In genomic region chr16:22009099-22009584, GRCm38 (mm10) we compare ENCODE assay signal across 8 mouse cellular contexts. TPM values are rescaled to one million over a fixed set of nuclear protein-coding genes. Genes with fewer than 3 reads are reported as not detected.
DNase-seq lines count a peak whose midpoint lies in the region; ATAC-seq lines count a peak whose summit lies in the region.

Gene Senp2 (plus strand): TSS chr16:22009484.

- DNase-seq in adrenal gland, adult 18-20 months (ENCODE audit: low spot score in 2 of 2): peak; percentile 99
- peak; percentile 100 for DNase-seq in embryo, embryonic 11 days
- DNase-seq in gastrocnemius, postnatal 25 days: peak; percentile 100
- DNase-seq in intestine, embryonic 14.5 days (ENCODE audit: low spot score): peak; percentile 99
- DNase-seq in left cerebral cortex, postnatal 14 days (ENCODE audit: low spot score in 2 of 2): peak; percentile 100
- DNase-seq in mesoderm, embryonic 11.5 days (ENCODE audit: low read depth, low spot score): peak; percentile 100
- peak; percentile 100 for DNase-seq in right cerebral cortex, postnatal 36 days (ENCODE audit: low spot score in 2 of 2)
- peak; percentile 100 for DNase-seq in yolk sac, embryonic 10.5 days (ENCODE audit: low spot score)

- no peaks in the 10 kb centered on the region for H3K27me3 ChIP-seq in intestine, embryonic 14.5 days (replicated peaks; ENCODE audit: control insufficient read depth, insufficient read depth, low read length)

- H3K4me1 ChIP-seq in intestine, embryonic 14.5 days (replicated peaks; ENCODE audit: control insufficient read depth, insufficient read depth, low read length): peaks cover 5% of the 10 kb centered on the region

- intact Hi-C loops in left cerebral cortex, postnatal 14 days (cut with DNase I): loop anchor here (5.0 kb wide), 1 partner anchor 172 kb away; no protein-coding TSS in a partner anchor

- H3K9ac ChIP-seq in intestine, embryonic 14.5 days (ENCODE audit: low read length): peak within 1 kb of the TSS; percentile 86

- H3K27ac ChIP-seq in intestine, embryonic 14.5 days (ENCODE audit: low read depth): peak within 1 kb of the TSS; percentile 71

- H3K4me2 ChIP-seq in intestine, embryonic 14.5 days (ENCODE audit: low read length): peak within 1 kb of the TSS; percentile 78

- H3K36me3 ChIP-seq in intestine, embryonic 14.5 days (ENCODE audit: control insufficient read depth, insufficient read depth, low read length): 0 out of 2 replicates have a peak, but pooled peaks cover 2% of the 10 kb centered on the region

- peak; percentile 99 for ATAC-seq in intestine, embryonic 14.5 days (replicated peaks; ENCODE audit: low FRiP score, low TSS enrichment, low read depth)

- WGBS in intestine, embryonic 14.5 days: under 1% methylated on average over 36 of the region's 45 CpGs

- peak within 1 kb of the TSS; percentile 97 for H3K4me3 ChIP-seq in intestine, embryonic 14.5 days (ENCODE audit: low read depth, low read length)

- no peaks in the 10 kb centered on the region for H3K9me3 ChIP-seq in intestine, embryonic 14.5 days (ENCODE audit: control insufficient read depth, low read length)

RNA-seq across cellular contexts. Expression of gene Senp2, which starts in this region (rescaled TPM):
- total RNA-seq in adrenal gland, adult 18-20 months (2021): 10 to 100 TPM; 52.9 to 71.5 TPM
- 10 to 100 TPM; 22.9 to 27.3 TPM for total RNA-seq in gastrocnemius, postnatal 25 days (2021)
- polyA plus RNA-seq in intestine, embryonic 14.5 days (2014; fragmentation: Nextera tagmentation; extraction: Ambion mirVana): 45.9 and 47.5 TPM in 2 replicates
- 100 to 1,000 TPM in 1 of 2 experiments, 10 to 100 TPM in 1; 99.7 to 111 TPM for total RNA-seq in left cerebral cortex, postnatal 14 days (2021)

Comparison
In these comparisons a context has a peak if more than half of its experiments do, and no peak if none do; other contexts are left out.
1. Peak in every context shown above with its lines: DNase-seq, ATAC-seq, H3K4me3 ChIP-seq and H3K27ac ChIP-seq.